Mouse (Mus musculus) thymus, adult 2 months (tissue): ENCODE measurements around the gene Iffo2. TPM values are rescaled to one million over a fixed set of nuclear protein-coding genes. Genes with fewer than 3 reads are reported as not detected.
"Not testable (repeated sequence)": the region's sequence is repeated elsewhere in the genome, so short reads cannot be mapped to it uniquely, and the experiment has no call there.

Experiments used
- DNase-seq: peaks from one replicate; pipeline ENCODE4 v3.0.0; 2021
- H3K27ac ChIP-seq: fragments of 200-500 bp; 2 replicates; pipeline ENCODE4 v1.5.1; 2012; ENCODE audit warnings: low read length, control low read depth; ENCODE audit not compliant: control insufficient read depth, insufficient read depth
- H3K27me3 ChIP-seq: fragments of 200-500 bp; 2 replicates; pipeline ENCODE4 v1.6.1; 2012; ENCODE audit warnings: mild to moderate bottlenecking, low read length, moderate library complexity, mixed read lengths; ENCODE audit not compliant: control insufficient read depth, insufficient read depth
- H3K36me3 ChIP-seq: fragments of 200-500 bp; 2 replicates; pipeline ENCODE4 v1.6.1; 2012; ENCODE audit warnings: mild to moderate bottlenecking, low read length, moderate library complexity; ENCODE audit not compliant: control insufficient read depth, insufficient read depth
- H3K4me1 ChIP-seq: fragments of 200-500 bp; replicated peaks from 2 replicates; pipeline ENCODE4 v1.6.1; 2012; ENCODE audit warnings: low read length; ENCODE audit not compliant: control insufficient read depth, insufficient read depth
- H3K4me3 ChIP-seq: fragments of 200-500 bp; 2 replicates; pipeline ENCODE4 v1.5.1; 2012; ENCODE audit warnings: mild to moderate bottlenecking, low read length, control low read depth, moderate library complexity; ENCODE audit not compliant: control insufficient read depth, insufficient read depth
- CTCF ChIP-seq: fragments of 200-500 bp; IDR thresholded peaks from 2 replicates; pipeline ENCODE4 v1.5.1; 2012; ENCODE audit warnings: mild to moderate bottlenecking, control low read depth, low read length, moderate library complexity, borderline replicate concordance; ENCODE audit not compliant: control insufficient read depth, poor library complexity, insufficient read depth; ENCODE audit errors: extremely low read depth
- POLR2A ChIP-seq: fragments of 200-500 bp; IDR thresholded peaks from 2 replicates; pipeline ENCODE4 v1.6.1; 2012; ENCODE audit warnings: mild to moderate bottlenecking, low read length, control low read depth, moderate library complexity; ENCODE audit not compliant: control insufficient read depth, poor library complexity, insufficient read depth; ENCODE audit errors: extremely low read depth
- WGBS: fragments of 180-500 bp; shearing (Covaris S2); methylation state at CpG from one replicate; pipeline ENCODE4 v1.1.7; 2018; 5-methylcytosine and 5-hydroxymethylcytosine counted together
- polyA plus RNA-seq: library from polyadenylated mRNA; depleted of rRNA; stranded (reverse); fragments of >200 nt; gene quantifications from 2 replicates; pipeline ENCODE4 v1.2.3, GENCODE M21; 2012; rRNA removed

Gene Iffo2
- polyA plus RNA-seq = 5.4 and 5.8 TPM in 2 replicates

DNA sequence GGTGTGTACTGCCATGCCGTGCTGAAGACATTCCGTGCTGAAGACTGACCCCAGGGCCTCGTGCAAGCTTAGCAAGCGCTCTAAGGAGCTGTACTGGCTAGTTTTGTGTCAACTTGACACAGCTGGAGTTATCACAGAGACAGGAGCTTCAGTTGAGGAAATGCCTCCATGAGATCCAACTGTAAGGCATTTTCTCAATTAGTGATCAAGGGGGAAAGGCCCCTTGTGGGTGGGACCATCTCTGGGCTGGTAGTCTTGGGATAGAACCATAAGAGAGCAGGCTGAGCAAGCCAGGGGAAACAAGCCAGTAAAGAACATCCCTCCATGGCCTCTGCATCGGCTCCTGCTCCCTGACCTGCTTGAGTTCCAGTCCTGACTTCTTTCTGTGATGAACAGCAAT lies at the start of gene Iffo2:
Gene Iffo2, plus strand, starts transcription at position 301 of the 400 bp plus-strand sequence.
- H3K27me3 ChIP-seq, H3K36me3 ChIP-seq, DNase-seq, H3K4me3 ChIP-seq, H3K4me1 ChIP-seq, H3K27ac ChIP-seq: not testable (repeated sequence)
- 90% methylated on average over 5 of the region's 5 CpGs for WGBS

DNA sequence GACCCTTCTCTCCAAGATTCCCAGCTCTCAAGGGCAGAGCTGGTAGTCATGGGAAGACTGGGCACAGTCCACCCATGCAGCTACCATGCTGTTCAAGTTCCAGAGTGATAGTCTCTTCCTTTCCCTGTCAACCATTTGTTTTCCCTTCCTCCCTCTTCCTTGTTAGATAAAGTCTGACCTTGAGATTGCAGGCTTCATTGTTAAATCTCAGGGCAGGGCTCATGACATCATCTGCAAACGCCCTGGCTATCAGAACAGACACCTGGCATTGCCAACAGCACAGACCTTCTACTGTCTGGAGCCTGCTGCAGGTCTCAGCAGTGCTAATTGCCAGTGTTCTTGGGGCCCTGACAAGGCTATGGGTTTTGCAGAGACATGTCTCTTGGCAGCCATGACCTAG lies 48.9 kb upstream of the Iffo2 start:
- Histone ChIP-seq H3K4me3 (no peak overlapping the region), H3K27me3 (no peaks in the 10 kb centered on the region), H3K4me1 (no peaks in the 10 kb centered on the region), H3K27ac (no peak overlapping the region), H3K36me3 (peaks cover 55% of the 10 kb centered on the region)
- 97% methylated on average over 1 of the region's 1 CpGs for WGBS
- no peak for TF ChIP-seq CTCF
- TF ChIP-seq POLR2A = no peak
- DNase-seq = no peak

DNA sequence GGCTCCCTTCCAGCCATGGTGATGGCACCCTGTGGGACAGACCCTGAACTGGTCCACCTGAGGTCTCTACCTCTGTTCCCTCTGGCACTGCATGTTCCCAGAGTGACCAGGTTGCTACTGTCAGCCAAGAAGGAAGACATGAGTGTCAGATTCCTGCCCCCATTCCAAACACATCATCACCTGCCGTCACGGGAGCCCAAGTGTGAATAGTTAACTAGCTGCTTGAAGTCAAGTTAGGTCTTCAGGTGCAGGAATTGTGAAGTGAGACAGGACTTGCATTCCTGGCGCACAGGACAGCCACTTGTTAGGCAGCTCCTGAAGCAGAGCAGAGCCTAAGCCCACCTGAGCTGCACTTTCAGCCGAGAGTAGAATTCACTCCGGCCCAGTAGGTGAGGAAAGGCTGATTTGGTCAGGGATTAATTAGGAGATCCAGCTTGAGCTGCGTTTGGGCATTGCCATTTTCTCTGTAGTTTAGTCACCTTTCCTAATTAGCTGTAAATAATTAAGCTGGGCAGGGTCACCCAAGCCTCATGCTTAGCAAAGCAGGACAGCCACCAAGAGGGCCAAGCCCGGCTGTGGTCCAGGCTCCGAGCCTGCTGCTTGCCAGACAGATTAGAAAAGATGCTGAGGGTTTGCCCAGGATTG lies 46.8 kb upstream of the Iffo2 start:
- Histone ChIP-seq H3K27ac (no peak overlapping the region), H3K4me3 (no peak overlapping the region), H3K4me1 (no peaks in the 10 kb centered on the region), H3K36me3 (peaks cover 43% of the 10 kb centered on the region), H3K27me3 (no peaks in the 10 kb centered on the region)
- no peak for DNase-seq
- no peak for TF ChIP-seq CTCF
- TF ChIP-seq POLR2A = no peak
- WGBS = 96% methylated on average over 8 of the region's 8 CpGs

DNA sequence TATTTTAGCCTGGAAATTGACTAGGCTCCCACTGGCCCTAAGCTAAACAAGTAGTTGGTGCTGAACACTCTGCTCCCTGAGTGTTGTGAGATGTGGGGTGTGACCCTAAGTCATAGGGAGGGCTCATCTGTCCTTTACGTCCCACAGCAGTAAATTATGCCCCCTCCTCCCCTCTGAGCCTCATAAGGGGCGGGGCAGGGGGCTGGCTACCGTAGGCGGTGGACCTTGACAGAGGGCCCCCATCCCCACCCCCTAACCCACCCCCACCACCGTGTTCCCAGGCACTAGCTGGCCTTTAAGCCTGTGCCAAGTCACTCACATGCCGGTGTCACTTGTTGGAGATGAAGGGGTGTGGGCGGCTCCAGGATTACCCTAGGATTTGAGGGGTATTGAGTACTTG lies 45.9 kb upstream of the Iffo2 start:
- Histone ChIP-seq H3K36me3 (peaks cover 39% of the 10 kb centered on the region), H3K27me3 (no peaks in the 10 kb centered on the region), H3K4me3 (no peak overlapping the region), H3K27ac (no peak overlapping the region), H3K4me1 (no peaks in the 10 kb centered on the region)
- no peak for TF ChIP-seq CTCF
- no peak for TF ChIP-seq POLR2A
- DNase-seq = no peak
- 95% methylated on average over 7 of the region's 7 CpGs for WGBS

DNA sequence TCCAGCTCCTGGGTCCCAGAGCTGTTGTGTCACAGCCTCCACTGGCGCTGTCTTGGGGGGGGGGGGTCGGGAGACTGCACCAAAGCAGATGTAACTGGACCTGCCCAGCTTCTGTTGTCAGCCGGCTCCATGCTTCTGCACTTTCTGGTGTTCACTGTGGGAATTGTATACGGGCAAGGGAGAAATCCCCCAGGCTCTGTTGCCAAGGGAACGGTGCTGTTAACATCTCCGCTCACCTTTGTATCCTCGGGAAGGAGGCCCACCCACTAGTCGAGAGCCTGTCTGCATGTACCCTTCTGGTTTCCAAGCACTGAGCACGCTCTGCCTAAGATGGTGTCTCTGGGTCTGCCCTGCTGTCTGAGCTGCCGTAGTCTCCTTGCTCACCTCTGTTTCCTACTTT lies 43.3 kb upstream of the Iffo2 start:
- Histone ChIP-seq H3K4me3 (no peak overlapping the region), H3K36me3 (peaks cover 38% of the 10 kb centered on the region), H3K4me1 (no peaks in the 10 kb centered on the region), H3K27me3 (no peaks in the 10 kb centered on the region), H3K27ac (no peak overlapping the region)
- DNase-seq = no peak
- TF ChIP-seq POLR2A (no peak), CTCF (no peak)
- 87% methylated on average over 10 of the region's 10 CpGs for WGBS

DNA sequence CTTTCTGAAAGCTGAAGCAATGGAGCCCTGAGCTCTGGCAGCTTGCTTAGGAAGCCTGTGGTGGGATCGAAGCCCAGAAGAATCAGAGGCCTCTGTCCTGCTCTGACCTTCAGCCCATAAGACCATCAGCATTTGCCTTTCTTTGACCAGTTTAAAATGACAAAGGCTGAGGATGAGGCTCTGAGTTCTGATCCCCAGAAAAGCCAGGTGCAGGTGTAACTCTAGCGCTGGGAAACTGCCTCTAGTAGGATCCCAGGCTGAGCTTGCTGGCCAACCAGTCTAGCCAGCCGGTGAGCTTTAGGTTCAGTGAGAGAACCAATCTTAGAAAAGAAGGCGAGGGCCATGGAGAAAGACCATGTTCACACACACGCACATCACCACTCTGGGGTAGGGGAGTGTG lies 42.0 kb upstream of the Iffo2 start:
- Histone ChIP-seq H3K27ac (no peak overlapping the region), H3K36me3 (peaks cover 27% of the 10 kb centered on the region), H3K4me3 (no peak overlapping the region), H3K4me1 (no peaks in the 10 kb centered on the region), H3K27me3 (no peaks in the 10 kb centered on the region)
- no peak for DNase-seq
- 95% methylated on average over 5 of the region's 5 CpGs for WGBS
- TF ChIP-seq POLR2A (no peak), CTCF (no peak)

DNA sequence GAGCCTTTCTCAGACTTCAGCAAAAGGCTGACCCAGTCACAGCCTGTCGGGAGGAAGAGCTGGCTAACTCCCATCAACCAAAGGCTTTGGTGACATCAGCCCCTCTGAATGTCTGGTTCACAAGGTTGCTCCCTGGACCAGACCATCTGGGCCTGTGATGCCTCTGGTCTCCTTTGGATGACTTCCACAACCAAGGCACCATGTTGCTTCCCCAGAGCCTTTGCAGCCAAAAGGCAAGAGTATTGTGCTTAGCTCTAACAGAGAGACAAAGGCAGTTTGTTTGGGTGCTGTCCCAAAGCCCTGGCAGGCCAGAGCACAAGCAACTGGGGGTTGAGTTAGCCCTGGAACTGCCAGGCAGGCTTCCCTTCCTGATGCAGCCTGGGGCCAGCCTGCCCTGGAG lies 40.4 kb upstream of the Iffo2 start:
- DNase-seq = no peak
- whole genome bisulfite sequencing = 95% methylated on average over 1 of the region's 1 CpGs
- TF ChIP-seq POLR2A (no peak), CTCF (no peak)
- H3K27me3 ChIP-seq = no peaks in the 10 kb centered on the region
- H3K36me3 ChIP-seq = peaks cover 18% of the 10 kb centered on the region
- H3K4me3 ChIP-seq = no peak overlapping the region
- H3K4me1 ChIP-seq = no peaks in the 10 kb centered on the region
- no peak overlapping the region for H3K27ac ChIP-seq
